Mouse (Mus musculus): ENCODE data around the gene Riox1.
"Not testable (repeated sequence)": the region's sequence is repeated elsewhere in the genome, so short reads cannot be mapped to it uniquely, and the experiment has no call there.

The Riox1 gene

GRCm38 (mm10) chr12:83949776-83950492, 474 bp upstream of the Riox1 start:
- in situ Hi-C loops (cut with MboI) = no loop called here

GRCm38 (mm10) chr12:83950840-83951701, 663 bp downstream of the Riox1 start:
- in situ Hi-C loops (cut with MboI) = no loop called here

- in situ Hi-C loops (cut with MboI) = no loop called here
These were observed 1.5 kb downstream of the Riox1 start for GRCm38 (mm10) chr12:83951711-83952575.

- in situ Hi-C loops (cut with MboI) = no loop called here
These were observed 7.9 kb downstream of the Riox1 start for GRCm38 (mm10) chr12:83958278-83958677.

- in situ Hi-C loops (cut with MboI) = no loop called here
These were observed 14.8 kb downstream of the Riox1 start for GRCm38 (mm10) chr12:83965235-83965634.

GRCm38 (mm10) chr12:83972117-83972516, 21.7 kb downstream of the Riox1 start:
- in situ Hi-C loops (cut with MboI) = no loop called here

GRCm38 (mm10) chr12:83978862-83979261, 28.5 kb downstream of the Riox1 start:
- in situ Hi-C loops (cut with MboI) = no loop called here

GRCm38 (mm10) chr12:83981615-83982014, 31.2 kb downstream of the Riox1 start:
- in situ Hi-C loops (cut with MboI) = no loop called here

- in situ Hi-C loops (cut with MboI) = no loop called here
These were observed 34.3 kb downstream of the Riox1 start, which contains the start of gene Heatr4 for GRCm38 (mm10) chr12:83984752-83985151. Gene Heatr4 (minus strand): TSS chr12:83984852.

GRCm38 (mm10) chr12:83987242-83987582, 36.8 kb downstream of the Riox1 start:
- in situ Hi-C loops (cut with MboI) = no loop called here

- in situ Hi-C loops (cut with MboI) = no loop called here
These were observed 37.4 kb downstream of the Riox1 start, which contains the start of gene Acot2 for GRCm38 (mm10) chr12:83987583-83988441. Gene Acot2 (plus strand): TSS chr12:83987861.

- in situ Hi-C loops (cut with MboI) = no loop called here
These were observed 38.1 kb downstream of the Riox1 start for GRCm38 (mm10) chr12:83988483-83988882.

GRCm38 (mm10) chr12:83989378-83989777, 39.0 kb downstream of the Riox1 start:
- in situ Hi-C loops (cut with MboI) = no loop called here

GRCm38 (mm10) chr12:83997221-83997620, 46.8 kb downstream of the Riox1 start:
- in situ Hi-C loops (cut with MboI) = no loop called here

GRCm38 (mm10) chr12:83998341-83999107, 48.1 kb downstream of the Riox1 start:
- in situ Hi-C loops (cut with MboI) = no loop called here

GRCm38 (mm10) chr12:83999237-83999636, 48.8 kb downstream of the Riox1 start:
- in situ Hi-C loops (cut with MboI) = not testable (repeated sequence)

- in situ Hi-C loops (cut with MboI) = no loop called here
These were observed 50.0 kb downstream of the Riox1 start for GRCm38 (mm10) chr12:84000418-84000817.
